Mouse (Mus musculus): ENCODE measurements at regions not wholly inside any gene's neighbourhood (a gene's known extent, or its start where the extent isn't known, plus 50 kb on each side); places are given as distances from the start of the nearest gene placed in this dataset.

DNA sequence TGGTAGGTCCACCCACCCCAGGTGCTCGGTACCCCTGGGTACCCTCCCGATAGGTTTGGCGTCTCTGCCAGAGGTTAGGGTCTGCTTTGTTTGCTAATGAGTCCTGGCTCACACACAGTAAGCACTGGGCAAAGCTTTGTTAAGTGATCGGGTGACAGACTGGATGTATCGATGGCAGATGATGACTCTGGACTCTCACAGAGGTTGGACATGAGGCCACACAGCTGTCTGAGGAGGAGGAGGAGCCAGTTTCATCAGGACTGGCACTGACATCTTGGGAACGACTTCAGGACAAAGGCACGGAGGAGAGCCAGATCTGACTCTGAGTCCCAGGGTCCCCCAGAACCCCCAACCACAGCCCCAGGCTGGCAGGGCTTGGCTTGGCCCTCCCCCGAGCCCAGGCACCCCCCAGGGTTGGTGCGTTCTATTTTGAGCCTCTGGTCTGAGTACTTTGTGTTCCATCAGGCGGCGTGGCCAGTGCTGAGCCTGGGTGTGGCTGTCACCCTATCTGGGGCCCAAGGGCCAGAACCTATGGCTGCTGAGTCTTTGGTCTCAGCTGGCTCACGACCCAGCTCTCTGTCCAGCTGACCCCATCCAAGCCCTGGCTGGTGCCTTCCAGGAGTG is 67.6 kb upstream of the Tmem189 start:
- DNase-seq (ENCODE audit: low spot score in 2 of 2), result no peak

DNA sequence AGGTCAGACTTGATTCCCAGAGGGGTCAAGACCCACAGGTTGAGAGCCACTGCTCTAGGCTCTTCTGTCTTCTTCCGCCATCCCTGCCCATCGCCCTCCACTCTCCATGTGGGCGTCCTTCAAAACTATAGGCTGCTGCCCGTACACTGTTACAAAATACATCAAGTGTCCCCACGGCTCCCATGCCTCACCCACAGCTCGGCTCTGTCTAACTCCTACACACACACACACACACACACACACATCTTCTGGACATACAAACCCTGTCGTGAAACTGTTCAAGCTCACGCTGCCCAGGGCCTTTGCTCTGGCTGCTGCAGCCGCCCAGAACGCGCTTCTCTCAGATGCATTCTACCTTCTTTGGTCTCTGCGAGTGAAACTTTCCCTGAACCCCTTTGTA is 67.1 kb upstream of the Tmem189 start:
- DNase-seq (ENCODE audit: low spot score in 2 of 2), result no peak

DNA sequence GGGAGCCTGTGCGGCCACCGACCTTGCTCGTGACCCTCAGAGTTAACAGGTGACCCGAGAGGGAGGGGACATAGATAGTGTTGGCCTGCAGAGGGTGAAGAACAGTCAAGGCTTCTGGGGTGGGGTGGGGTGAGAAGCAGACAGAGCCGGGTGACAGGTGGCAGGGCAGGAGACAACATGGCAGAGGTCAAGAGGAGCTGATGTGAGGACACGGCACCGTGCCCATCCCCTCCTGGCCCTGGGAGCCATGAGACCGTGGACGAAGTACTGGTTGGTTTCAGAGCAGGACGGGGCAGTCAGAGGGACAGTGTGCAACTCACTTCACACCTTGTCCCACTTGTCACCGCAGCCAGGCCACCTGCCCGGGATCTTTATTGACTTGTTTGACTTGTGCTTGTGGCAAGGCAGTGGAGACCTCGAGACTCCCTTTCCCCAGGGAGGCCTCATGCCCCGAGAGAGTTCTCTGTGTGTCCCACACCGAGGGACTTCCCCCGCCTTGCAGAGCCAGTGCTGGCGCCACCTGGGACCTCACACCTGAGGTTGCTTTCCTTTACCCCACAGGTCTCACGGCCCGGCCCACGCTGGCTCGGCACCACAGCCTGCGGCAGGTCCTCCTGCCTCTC is 65.4 kb upstream of the Tmem189 start:
- no peak for DNase-seq (ENCODE audit: low spot score in 2 of 2)

DNA sequence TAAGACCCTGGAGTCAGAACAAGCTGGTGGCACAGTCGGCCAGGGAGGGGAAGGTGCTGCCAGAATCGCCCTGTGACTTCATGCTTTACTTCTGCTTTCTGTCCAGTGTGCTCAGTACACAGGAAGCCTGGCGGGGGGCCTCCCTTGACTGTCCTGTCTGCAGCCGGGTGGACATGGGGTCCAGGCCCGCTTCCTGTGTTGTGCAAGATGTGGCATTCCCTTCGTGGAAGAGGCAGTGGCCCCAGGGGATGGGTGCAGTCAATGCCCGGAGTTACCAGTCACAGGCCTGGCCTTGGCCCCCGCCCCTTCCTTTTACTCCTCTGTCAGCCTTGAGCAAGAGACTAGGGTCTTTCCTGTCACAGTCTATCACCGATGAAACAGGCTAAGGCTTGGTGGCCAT is 64.3 kb upstream of the Tmem189 start:
- DNase-seq (ENCODE audit: low spot score in 2 of 2), result peak; percentile 26 to 29

DNA sequence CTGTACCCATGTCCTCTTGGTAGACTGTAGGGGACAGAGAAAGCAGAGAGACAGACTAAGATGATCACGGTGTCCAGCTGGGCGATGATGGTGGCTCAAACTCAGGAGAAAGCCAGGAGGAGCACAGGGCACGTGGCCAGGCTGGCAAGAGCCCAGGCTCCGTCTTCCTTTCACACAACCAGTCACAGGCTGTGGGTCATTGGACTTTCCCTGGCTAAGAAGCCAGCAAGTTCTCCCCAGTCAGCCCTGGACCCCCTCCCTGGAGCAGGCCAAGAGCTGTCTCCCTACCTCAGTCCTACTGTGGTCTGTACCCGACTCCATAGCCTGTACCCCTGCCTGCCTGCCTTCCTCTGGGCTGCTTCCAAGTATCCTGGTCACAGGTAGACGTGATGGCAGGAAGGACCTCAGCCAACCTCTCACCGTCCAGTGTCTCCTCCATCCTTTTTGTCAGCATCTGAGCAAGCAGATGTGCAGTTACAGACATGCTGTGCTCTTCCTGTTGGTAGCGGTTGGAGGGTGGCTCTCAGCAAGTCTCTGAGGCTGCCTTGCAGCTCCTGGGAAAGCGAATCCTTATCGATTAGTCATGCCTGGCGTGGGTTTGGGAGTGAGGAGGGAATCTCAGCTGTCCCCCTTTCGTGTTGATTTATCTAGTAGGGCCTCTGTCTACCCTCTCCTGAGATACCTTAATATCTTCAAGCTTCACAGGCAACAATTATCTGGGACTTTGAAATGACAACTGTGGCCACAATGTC is 63.4 kb upstream of the Tmem189 start:
- no peak for DNase-seq (ENCODE audit: low spot score in 2 of 2)

DNA sequence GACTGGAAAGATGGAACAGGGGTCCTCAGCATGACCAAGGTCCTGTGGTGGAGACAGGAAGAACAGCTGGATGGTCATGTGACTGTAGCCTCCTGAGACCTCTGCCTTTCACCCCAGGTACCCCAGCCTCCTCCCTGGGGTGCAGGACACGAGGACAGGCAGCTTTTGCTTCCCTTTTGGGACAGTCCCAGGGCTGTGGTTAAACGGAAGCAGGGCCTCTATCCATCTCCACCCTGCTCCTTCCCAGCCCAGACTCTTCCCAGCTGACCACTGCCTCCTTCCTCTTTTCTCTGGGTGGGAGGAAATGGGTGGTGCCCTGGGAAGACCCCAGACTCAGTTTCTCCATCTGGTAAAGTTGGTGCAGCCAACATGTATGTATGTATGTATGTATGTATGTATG is 62.0 kb upstream of the Tmem189 start:
- DNase-seq (ENCODE audit: low spot score in 2 of 2), result no peak

DNA sequence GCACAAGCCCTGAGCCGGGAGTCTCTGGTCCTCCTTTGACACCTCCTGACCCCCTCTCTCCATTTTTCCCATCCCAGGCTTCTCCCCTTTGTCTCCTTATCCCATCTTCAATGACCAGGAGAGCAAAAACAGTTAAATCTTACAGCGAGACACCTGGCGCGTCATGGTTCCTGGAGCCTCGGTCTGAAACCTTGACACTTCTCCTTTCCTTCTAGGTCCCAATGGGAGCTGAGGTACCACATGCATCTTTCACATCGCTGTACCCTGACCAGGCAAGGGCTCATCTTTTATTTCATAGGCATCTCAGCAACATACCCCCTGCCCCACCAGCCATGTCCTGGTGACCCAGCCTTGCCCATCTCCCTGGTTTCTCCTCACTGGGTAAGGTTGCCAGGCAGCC is 58.7 kb upstream of the Tmem189 start:
- no peak for DNase-seq (ENCODE audit: low spot score in 2 of 2)

DNA sequence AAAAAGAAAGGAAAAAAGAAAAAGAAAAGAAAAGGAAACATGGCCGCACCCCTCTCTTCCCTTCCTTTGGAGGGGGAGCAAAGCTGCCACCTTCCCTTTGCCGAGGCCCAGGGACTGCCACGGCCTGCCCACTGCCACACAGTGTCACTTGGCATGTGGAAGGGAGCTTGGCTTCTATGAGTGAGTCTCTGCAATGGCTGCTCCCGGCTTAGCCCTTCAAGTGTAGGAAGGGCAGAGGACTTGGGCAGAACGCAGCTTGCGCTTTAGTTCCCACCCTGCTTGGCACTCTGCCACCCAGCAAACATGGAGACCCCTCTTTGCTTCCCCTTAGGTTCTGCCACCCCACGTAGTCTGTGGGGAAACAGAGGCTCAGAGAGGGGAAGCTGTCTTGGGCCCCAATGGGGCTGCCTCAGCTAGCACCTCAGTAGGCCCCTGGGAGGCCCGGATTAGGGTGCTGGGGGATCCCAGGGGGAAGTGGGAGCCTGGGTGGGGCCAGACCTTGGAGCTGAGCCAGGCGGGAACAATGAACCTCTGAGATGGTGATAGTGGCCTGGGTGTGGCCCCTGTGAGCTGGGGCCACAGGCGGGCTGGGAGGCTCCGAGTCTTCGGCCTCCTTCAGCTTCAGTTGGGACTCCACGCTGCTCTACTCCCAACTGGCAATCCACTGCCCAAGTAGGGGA is 57.7 kb upstream of the Tmem189 start:
- DNase-seq (ENCODE audit: low spot score in 2 of 2), result no peak

DNA sequence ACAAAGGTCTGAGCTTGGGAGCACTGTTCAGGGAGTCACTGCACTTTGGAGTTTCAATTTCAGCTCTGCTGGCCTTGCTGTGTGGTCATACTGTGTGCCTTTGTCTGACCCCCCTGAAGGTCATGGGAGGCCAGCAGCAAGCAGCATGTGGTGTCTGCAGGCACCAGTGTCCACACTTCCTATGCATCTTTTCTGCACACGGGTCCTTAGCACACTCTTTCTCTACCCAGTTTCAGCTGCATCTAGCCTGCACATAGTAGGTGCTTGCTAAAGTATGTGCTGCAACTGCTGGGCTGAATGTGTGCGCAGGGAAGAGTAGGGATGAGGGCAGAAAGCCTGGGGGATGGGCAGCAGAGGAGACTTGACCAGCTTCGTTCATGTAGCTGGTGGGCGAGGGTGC is 56.7 kb upstream of the Tmem189 start:
- DNase-seq (ENCODE audit: low spot score in 2 of 2), result no peak

DNA sequence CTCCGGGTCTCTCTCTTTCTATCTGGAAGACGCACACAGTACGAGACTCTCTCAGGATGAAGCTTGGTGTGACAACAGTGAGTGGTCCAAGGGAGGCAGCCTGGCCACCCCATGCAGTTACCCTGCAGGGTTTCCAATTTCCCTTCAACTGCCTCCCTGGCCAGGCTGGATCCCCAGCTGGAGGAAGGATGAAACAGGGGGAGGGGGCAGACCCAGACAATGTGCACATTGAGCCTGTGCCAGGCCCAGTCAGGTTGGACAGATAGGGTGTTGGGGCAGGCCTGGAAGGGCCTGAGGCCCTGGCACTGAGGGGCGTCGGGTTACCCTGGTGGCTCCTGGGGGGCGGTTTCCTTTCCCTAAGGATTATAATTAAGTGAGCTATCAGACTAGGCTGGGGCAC is 55.8 kb upstream of the Tmem189 start:
- DNase-seq (ENCODE audit: low spot score in 2 of 2), result no peak

DNA sequence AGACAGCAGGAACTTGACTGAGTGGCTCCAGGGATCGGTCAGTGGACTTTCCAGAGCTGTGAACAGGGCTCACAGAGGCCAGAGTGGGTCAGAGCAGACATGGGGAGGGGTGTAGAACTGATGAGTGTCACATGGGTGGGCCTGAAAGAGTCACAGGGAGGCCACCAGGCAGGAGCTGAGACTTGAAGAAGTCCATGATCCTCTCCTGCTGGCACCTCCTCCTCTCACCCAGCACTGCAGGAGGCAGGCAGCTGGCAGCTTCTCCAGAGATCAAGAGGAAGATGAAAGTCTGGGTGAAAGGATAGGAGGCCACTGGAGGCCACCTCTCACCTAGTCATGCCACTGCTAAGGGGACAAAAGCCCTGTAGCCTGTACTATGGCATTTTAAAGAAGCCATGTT is 54.5 kb upstream of the Tmem189 start:
- no peak for DNase-seq (ENCODE audit: low spot score in 2 of 2)

DNA sequence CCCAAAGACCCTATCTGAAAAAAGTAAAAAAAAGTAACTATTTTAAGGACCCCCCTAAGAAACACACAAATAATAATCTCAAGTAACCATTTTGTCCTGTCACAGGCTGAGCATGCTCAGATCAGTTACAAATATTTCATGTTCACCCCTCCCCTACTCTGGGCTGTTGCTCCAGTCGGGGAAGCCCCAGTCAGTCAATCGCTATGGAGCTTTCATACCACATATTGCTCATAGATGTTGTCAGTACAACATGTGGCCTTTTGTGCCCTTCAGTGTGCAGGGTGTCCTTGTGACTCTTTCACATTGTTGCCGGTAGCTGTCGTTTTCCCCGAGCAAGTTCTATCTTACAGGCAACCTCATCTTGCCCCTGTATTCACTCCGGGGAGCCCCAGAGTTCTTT is 52.9 kb upstream of the Tmem189 start:
- DNase-seq (ENCODE audit: low spot score in 2 of 2), result no peak

DNA sequence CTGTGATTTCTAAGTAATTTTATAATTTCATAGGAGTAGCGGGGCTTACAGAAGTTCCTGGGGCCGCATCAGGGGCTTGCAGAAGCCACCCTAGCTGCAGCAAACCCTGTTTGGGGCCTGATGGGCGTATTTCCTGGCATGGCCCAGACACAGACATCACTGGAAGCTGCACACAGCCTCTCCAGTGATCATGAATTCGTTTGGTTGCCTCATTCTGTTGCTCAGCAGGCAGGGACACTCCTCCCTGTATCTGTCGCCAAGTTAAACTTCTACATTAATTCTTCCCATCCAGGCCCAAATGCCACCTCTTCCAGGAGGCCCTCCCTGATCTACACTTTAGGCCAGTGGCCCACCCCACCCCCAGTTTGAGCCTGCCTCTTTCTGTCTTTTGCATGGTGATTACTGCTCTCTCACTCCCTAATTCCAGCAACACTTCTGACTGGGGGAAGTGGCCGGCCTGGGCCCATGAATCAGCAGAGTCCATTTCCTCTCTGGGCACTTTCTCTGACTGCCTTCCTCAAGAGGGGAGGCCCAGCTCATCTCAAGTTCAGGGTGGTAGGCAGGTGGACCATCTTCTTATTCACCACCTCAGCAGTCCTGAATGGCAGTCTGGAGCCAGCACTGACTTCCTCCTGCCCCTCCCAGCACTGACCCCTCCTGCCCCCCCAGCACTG is 51.0 kb upstream of the Tmem189 start:
- no peak for DNase-seq (ENCODE audit: low spot score in 2 of 2)
